Mouse (Mus musculus) stomach, embryonic 16.5 days (tissue): Measurements from ENCODE around the gene Col6a6. TPM values are rescaled to one million over a fixed set of nuclear protein-coding genes. Genes with fewer than 3 reads are reported as not detected.

Source experiments
- ATAC-seq: fragments of 200-750 bp; cut with Nextera tagmentation; 2 replicates; pipeline ENCODE4 v1.8.0; 2017; ENCODE audit warnings: moderate number of reproducible peaks, moderate TSS enrichment; ENCODE audit not compliant: insufficient read depth, low FRiP score
- H3K27ac ChIP-seq: fragments of 300-500 bp; sonication (generic); 2 replicates; pipeline ENCODE4 v1.5.1; 2014; ENCODE audit warnings: low read length
- H3K27me3 ChIP-seq: fragments of 300-500 bp; sonication (generic); 2 replicates; pipeline ENCODE4 v1.6.1; 2014; ENCODE audit warnings: low read length, control low read depth, mixed read lengths; ENCODE audit not compliant: control insufficient read depth, insufficient read depth
- H3K36me3 ChIP-seq: fragments of 300-500 bp; sonication (generic); 2 replicates; pipeline ENCODE4 v1.6.1; 2014; ENCODE audit warnings: low read length; ENCODE audit not compliant: control insufficient read depth, insufficient read depth
- H3K4me1 ChIP-seq: fragments of 300-500 bp; sonication (generic); 2 replicates; pipeline ENCODE4 v1.6.1; 2014; ENCODE audit warnings: low read length, control low read depth, mixed read lengths; ENCODE audit not compliant: control insufficient read depth, insufficient read depth
- H3K4me2 ChIP-seq: fragments of 300-500 bp; sonication (generic); 2 replicates; pipeline ENCODE4 v1.6.1; 2014; ENCODE audit warnings: low read depth, low read length, mixed read lengths
- H3K4me3 ChIP-seq: fragments of 300-500 bp; sonication (generic); replicated peaks from 2 replicates; pipeline ENCODE4 v1.5.1; 2014; ENCODE audit warnings: mild to moderate bottlenecking, low read length
- H3K9ac ChIP-seq: fragments of 300-500 bp; sonication (generic); 2 replicates; pipeline ENCODE4 v1.6.1; 2014; ENCODE audit warnings: low read length
- H3K9me3 ChIP-seq: fragments of 300-500 bp; sonication (generic); replicated peaks from 2 replicates; pipeline ENCODE4 v1.6.1; 2016; ENCODE audit warnings: low read length, control low read depth; ENCODE audit not compliant: control insufficient read depth
- WGBS: fragments of 180-500 bp; shearing (Covaris S2); extraction: QIAGEN DNeasy Blood & Tissue Kit; methylation state at CpG from one replicate; pipeline ENCODE4 v1.1.7; 2014; 5-methylcytosine and 5-hydroxymethylcytosine counted together
- polyA plus RNA-seq: library from polyadenylated mRNA; unstranded; fragments of >200 nt; fragmentation: Nextera tagmentation; extraction: Ambion mirVana; gene quantifications from 2 replicates; pipeline ENCODE4 v1.2.1, GENCODE M21; 2015

The Col6a6 gene
- polyA plus RNA-seq, 1 experiment from 2014 or later, result 3.1 TPM

DNA sequence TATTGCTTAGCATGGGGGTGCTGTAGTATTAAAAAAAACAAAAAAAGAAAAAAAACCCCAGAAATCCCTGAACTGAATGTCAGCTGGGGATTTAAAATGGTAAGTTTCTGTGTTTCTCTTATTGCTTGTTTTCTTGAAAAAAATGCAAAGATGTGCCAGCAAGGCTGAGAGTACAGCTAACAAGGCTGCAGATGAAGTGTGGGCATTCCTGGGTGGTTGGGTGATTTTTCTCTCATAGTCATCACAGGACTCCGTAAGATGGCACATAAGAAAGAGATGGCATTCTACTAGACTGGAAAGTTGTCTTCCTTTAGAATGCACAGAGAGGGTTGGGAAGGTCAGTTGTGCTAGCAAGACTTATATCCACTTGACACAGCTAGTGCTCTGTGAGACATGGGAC is 122.9 kb downstream of the Col6a6 start:
- no peak overlapping the region for H3K9ac ChIP-seq
- no peak for ATAC-seq
- 91% methylated on average over 1 of the region's 1 CpGs for WGBS

DNA sequence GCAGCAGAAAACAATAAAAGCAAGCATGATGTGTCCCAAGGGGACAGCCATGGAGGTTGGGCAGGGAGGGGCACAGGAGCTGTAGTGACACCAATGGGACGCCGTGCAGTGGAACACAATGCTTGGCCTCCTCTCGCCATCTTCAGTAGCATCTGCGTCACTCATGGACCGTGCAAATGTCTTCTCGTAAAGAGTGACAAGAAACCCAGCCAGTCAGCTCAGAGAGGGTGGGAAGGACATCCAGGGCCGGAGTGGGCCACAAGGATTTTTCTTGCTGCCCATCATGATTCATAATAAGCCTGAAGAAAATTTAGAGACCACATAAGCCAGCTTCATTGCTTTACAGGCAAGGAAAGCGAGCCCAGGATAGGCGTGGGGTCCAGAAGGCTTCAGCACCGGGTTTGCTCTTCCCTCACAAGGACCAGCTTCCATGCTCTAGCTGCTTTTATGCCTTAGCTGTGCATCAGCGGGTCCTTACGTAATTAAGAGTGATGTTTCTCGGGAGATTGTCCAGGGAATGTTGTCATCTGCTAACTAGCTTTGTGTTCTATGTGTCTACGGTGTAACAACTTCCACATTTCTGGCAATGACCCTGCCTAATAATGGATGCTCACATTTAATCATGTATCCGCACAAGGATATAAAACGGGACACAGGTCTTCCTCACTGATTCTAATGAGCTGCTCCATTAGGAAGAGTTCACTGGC is 123.6 kb downstream of the Col6a6 start:
- H3K4me1 ChIP-seq, result no peaks in the 10 kb centered on the region
- WGBS, result 85% methylated on average over 16 of the region's 16 CpGs
- no peaks in the 10 kb centered on the region for H3K9me3 ChIP-seq
- H3K27me3 ChIP-seq, result no peaks in the 10 kb centered on the region
- H3K27ac ChIP-seq, result no peak overlapping the region
- H3K9ac ChIP-seq, result no peak overlapping the region
- no peak overlapping the region for H3K4me2 ChIP-seq
- no peak overlapping the region for H3K4me3 ChIP-seq
- H3K36me3 ChIP-seq, result no peaks in the 10 kb centered on the region
- ATAC-seq, result no peak

More for the DNA sequence above, 122.9 kb downstream of the Col6a6 start:
- no peaks in the 10 kb centered on the region for H3K27me3 ChIP-seq
- no peaks in the 10 kb centered on the region for H3K9me3 ChIP-seq
- no peaks in the 10 kb centered on the region for H3K36me3 ChIP-seq
- H3K4me3 ChIP-seq, result no peak overlapping the region
- no peak overlapping the region for H3K4me2 ChIP-seq
- H3K4me1 ChIP-seq, result no peaks in the 10 kb centered on the region
- H3K27ac ChIP-seq, result no peak overlapping the region

DNA sequence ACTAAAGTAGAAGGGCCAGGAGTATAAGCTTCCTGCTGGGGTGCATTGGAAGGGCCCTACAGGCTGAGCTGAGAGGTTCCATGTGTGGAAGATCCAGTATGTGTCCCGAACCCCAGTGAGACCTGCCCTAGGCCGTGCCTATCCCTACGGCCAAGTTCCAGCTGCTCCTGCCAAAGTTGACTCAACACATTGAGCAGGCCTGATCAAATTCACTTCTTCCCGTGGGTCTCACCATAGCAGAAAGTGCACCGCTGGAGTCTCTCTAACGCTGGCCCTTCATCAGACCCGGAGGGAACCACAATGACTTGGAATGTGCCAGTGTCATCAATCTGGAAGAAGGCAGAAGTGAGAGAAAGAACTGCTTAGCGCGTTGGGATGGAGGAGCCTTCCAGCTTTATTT is 126.0 kb downstream of the Col6a6 start:
- Histone ChIP-seq H3K4me3 (no peak overlapping the region), H3K27ac (no peak overlapping the region), H3K9ac (no peak overlapping the region), H3K27me3 (no peaks in the 10 kb centered on the region), H3K4me2 (no peak overlapping the region), H3K4me1 (peaks cover 18% of the 10 kb centered on the region), H3K9me3 (no peaks in the 10 kb centered on the region), H3K36me3 (no peaks in the 10 kb centered on the region)
- ATAC-seq, result no peak
- WGBS, result 66% methylated on average over 9 of the region's 9 CpGs

DNA sequence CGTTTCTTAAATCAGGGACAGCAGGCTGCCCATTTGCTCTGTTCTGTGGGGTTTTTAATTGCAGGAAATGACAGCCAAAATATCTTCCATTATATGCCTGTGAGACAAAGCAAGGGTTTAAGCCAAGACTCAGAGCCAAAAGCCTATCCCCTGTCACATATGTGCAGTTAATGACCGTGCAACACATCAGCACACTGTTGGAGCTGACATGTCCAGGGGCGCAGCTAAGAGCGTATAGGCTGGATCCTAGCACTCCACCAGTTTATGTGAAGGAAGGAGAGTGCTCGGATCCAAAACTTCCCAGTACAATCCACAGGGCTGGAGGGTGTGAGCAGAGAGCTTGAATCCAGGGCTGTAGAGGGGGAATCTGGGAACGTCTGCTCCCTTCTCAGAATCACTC is 127.3 kb downstream of the Col6a6 start:
- Histone ChIP-seq H3K36me3 (no peaks in the 10 kb centered on the region), H3K4me2 (no peak overlapping the region), H3K4me1 (peaks cover 21% of the 10 kb centered on the region), H3K27me3 (no peaks in the 10 kb centered on the region), H3K9me3 (no peaks in the 10 kb centered on the region), H3K27ac (no peak overlapping the region), H3K4me3 (no peak overlapping the region), H3K9ac (no peak overlapping the region)
- ATAC-seq, result no peak
- WGBS, result 72% methylated on average over 6 of the region's 6 CpGs

DNA sequence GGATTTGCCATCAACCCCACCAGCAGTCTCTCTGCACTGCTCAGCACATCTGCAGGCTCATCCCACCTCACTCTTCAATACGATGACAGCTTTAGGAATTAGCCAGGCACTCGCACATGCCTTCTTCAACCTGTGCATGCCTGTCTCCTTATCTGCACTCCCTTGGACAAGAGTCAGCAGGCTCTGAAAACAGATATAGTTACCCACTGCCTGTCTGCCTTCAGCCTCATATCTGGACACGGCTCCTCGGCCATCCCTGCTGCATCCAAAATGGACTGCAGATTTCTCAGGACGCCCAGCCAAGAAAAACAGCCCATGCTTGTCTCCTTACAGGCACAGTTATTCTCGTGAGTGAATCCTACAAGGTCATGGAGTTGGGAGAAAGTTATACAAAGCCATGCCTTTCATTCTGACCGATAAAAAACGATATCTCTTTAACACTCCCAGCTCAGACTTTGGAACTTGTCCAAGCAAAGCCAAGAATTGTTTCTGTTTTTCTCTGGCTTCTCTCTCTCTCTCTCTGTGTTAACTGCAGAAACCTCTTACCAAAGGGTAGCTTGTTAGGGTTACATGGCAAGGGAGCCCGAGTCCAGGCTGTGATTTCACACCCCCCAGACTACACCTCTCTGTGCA is 130.1 kb downstream of the Col6a6 start:
- no peaks in the 10 kb centered on the region for H3K36me3 ChIP-seq
- no peaks in the 10 kb centered on the region for H3K9me3 ChIP-seq
- H3K4me1 ChIP-seq, result peaks cover 21% of the 10 kb centered on the region
- no peak overlapping the region for H3K4me3 ChIP-seq
- no peaks in the 10 kb centered on the region for H3K27me3 ChIP-seq
- WGBS, result 31% methylated on average over 9 of the region's 9 CpGs
- no peak overlapping the region for H3K4me2 ChIP-seq
- H3K27ac ChIP-seq, result peak overlapping the region; percentile 53
- ATAC-seq, result peak; percentile 23; the same call in 1 of the 2 replicates
- H3K9ac ChIP-seq, result 0 out of 2 replicates have a peak overlapping the region, but pooled peaks have one; percentile 7

DNA sequence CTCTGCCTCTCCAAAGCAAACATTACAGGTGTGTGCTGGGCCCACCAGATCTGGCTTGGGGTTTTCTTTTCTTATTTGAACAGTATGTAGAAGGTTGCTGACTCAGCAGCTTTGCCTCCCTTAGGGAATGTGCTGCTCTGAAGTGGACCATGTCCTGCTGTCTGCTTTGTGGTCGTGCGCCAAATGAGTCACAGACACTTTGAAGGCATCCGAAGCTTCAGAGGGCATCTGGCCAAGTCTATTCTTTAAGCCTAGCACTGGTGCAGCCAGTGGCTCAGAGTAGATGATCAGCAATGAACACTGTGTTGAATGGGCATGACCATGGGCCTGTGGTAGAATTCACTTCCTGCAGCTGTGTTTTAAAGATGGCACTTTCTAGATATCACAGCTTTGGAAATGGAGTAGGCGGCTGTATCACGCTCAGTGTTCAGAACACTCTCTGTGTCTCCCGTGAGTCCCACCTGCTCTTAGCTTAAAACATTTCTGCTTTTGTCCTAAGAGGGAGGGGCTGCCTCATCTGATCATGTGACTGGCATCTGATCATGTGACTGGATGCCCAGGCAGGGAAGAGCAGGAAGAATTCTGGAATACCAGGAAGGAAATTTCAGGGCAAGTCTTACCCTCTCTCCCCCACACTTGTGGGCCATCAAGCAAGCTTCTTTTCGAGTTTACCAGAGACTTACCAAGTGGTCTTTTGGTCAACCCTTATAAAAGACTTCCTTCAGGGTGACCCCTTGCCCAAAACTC is 131.0 kb downstream of the Col6a6 start:
- WGBS, result 78% methylated on average over 7 of the region's 7 CpGs
- H3K4me1 ChIP-seq, result peaks cover 21% of the 10 kb centered on the region
- no peak overlapping the region for H3K9ac ChIP-seq
- no peaks in the 10 kb centered on the region for H3K9me3 ChIP-seq
- no peak overlapping the region for H3K27ac ChIP-seq
- no peak overlapping the region for H3K4me2 ChIP-seq
- no peaks in the 10 kb centered on the region for H3K27me3 ChIP-seq
- no peaks in the 10 kb centered on the region for H3K36me3 ChIP-seq
- no peak overlapping the region for H3K4me3 ChIP-seq
- ATAC-seq, result no peak

DNA sequence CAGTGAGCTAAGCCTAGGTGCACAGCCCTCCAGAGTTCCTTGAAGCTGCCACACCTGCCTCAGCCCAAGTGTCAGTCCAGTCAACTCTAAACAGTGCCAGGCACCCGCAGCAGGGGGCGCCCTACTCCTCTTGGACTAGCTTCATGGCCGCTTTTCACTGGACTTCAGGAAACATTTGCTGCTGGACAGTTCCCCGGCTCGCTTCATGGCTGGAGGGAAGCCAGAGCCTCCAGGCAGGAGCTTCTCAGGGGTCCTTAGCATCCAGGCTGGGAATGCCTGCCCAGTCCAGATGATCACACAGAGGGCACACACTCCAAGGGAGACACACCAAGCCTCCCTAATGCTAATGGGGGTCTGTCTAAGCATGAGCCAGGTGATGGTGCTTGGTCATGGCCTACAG is 134.1 kb downstream of the Col6a6 start:
- Histone ChIP-seq H3K4me1 (peaks cover 21% of the 10 kb centered on the region), H3K9ac (no peak overlapping the region), H3K9me3 (no peaks in the 10 kb centered on the region), H3K4me3 (no peak overlapping the region), H3K36me3 (no peaks in the 10 kb centered on the region), H3K27me3 (no peaks in the 10 kb centered on the region), H3K4me2 (no peak overlapping the region), H3K27ac (no peak overlapping the region)
- 2% methylated on average over 5 of the region's 5 CpGs for WGBS
- peak; percentile 26; the same call in 1 of the 2 replicates for ATAC-seq

DNA sequence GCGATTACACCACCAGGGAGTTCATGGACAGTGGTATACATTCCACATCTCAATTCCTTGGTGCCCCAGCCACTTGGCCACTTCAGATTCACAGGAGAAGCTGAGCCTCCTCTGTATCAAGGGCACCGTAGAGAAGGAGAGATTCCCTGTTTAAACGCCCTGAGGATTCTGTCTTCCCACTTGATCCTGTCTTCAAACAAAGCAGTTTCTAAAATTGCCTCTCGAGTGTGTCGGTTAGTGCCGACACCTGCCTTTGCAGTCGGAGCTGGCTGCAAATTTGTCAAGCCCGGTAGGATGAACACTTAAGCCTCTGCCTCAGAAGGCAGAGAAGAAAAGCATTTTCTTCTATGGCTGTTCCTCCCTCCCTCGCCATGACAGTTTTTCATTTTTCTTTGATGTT is 134.9 kb downstream of the Col6a6 start:
- Histone ChIP-seq H3K27me3 (no peaks in the 10 kb centered on the region), H3K9ac (no peak overlapping the region), H3K4me1 (peaks cover 13% of the 10 kb centered on the region), H3K4me3 (no peak overlapping the region), H3K27ac (no peak overlapping the region), H3K36me3 (0 out of 2 replicates have a peak, but pooled peaks cover 2% of the 10 kb centered on the region), H3K9me3 (no peaks in the 10 kb centered on the region), H3K4me2 (no peak overlapping the region)
- no peak for ATAC-seq
- 80% methylated on average over 9 of the region's 9 CpGs for WGBS

DNA sequence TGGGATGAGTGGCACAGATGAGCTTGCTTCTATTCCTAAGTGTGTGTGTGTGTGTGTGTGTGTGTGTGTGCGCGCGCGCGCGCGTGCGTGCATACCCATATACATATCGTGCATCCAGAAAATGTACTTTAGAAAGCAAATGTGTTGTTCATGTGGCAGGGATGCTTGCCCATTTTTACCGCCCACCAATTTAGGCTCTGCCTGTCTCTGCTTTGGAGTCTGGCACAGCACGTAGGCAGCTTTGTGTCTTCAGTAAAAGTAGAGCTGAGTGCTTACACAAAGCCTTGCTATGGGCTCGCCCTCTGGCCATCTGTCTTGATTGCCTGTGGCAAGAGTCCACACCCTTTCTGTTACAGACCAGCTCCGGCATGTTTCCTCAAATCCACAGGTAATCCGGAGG is 135.5 kb downstream of the Col6a6 start:
- H3K27me3 ChIP-seq, result no peaks in the 10 kb centered on the region
- H3K27ac ChIP-seq, result no peak overlapping the region
- H3K4me2 ChIP-seq, result no peak overlapping the region
- H3K4me1 ChIP-seq, result peaks cover 8% of the 10 kb centered on the region; the same call in 1 of the 2 replicates
- H3K9ac ChIP-seq, result no peak overlapping the region
- ATAC-seq, result no peak
- no peaks in the 10 kb centered on the region for H3K9me3 ChIP-seq
- H3K4me3 ChIP-seq, result no peak overlapping the region
- peaks cover 7% of the 10 kb centered on the region for H3K36me3 ChIP-seq
- 87% methylated on average over 14 of the region's 14 CpGs for WGBS
